Mouse (Mus musculus): ENCODE measurements around the gene Ogfod3. TPM values are rescaled to one million over a fixed set of nuclear protein-coding genes. Genes with fewer than 3 reads are reported as not detected.

Gene Ogfod3
- polyA plus RNA-seq, 2 experiments = 12.7 to 21.8 TPM

GRCm38 (mm10) chr11:121174234-121174633 is 30.3 kb downstream of the Ogfod3 start:
- no peak overlapping the region for H3K27ac ChIP-seq (replicated peaks; ENCODE audit: low read depth, low read length)
- H3K9ac ChIP-seq (ENCODE audit: low read depth, low read length, severe bottlenecking) = no peak overlapping the region
- H3K4me2 ChIP-seq (replicated peaks; ENCODE audit: low read depth, low read length, severe bottlenecking) = no peak overlapping the region
- no peak overlapping the region for H3K4me3 ChIP-seq (replicated peaks; ENCODE audit: low read length)
- DNase-seq (ENCODE audit: low spot score) (no peak), ATAC-seq (ENCODE audit: low FRiP score, low read depth) (no peak)
- no peak for TF ChIP-seq POLR2A (IDR thresholded peaks at IDR 0.05; ENCODE audit: borderline replicate concordance, extremely low read depth, insufficient read depth, insufficient read length)
- 48% methylated on average over 3 of the region's 3 CpGs for WGBS
- no peaks in the 10 kb centered on the region for H3K9me3 ChIP-seq (ENCODE audit: control insufficient read depth, low read length)
- H3K27me3 ChIP-seq (ENCODE audit: control insufficient read depth, insufficient read depth, low read length) = no peaks in the 10 kb centered on the region
- no peaks in the 10 kb centered on the region for H3K4me1 ChIP-seq (ENCODE audit: control insufficient read depth, insufficient read depth, low read length)
- H3K36me3 ChIP-seq (ENCODE audit: control insufficient read depth, insufficient read depth, low read length) = peaks cover 3% of the 10 kb centered on the region; the same call in 1 of the 2 replicates

- no peak for ATAC-seq (ENCODE audit: low FRiP score, low read depth)
- H3K9ac ChIP-seq (ENCODE audit: low read depth, low read length, severe bottlenecking) = no peak overlapping the region
- 72% methylated on average over 5 of the region's 5 CpGs for WGBS
- no peaks in the 10 kb centered on the region for H3K36me3 ChIP-seq (ENCODE audit: control insufficient read depth, insufficient read depth, low read length)
- no peak for DNase-seq (ENCODE audit: low spot score)
- no peak overlapping the region for H3K4me2 ChIP-seq (replicated peaks; ENCODE audit: low read depth, low read length, severe bottlenecking)
- H3K9me3 ChIP-seq (ENCODE audit: control insufficient read depth, low read length) = no peaks in the 10 kb centered on the region
- no peak overlapping the region for H3K27ac ChIP-seq (replicated peaks; ENCODE audit: low read depth, low read length)
- H3K4me1 ChIP-seq (ENCODE audit: control insufficient read depth, insufficient read depth, low read length) = no peaks in the 10 kb centered on the region
- H3K4me3 ChIP-seq (replicated peaks; ENCODE audit: low read length) = no peak overlapping the region
- H3K27me3 ChIP-seq (ENCODE audit: control insufficient read depth, insufficient read depth, low read length) = no peaks in the 10 kb centered on the region
- no peak for TF ChIP-seq POLR2A (IDR thresholded peaks at IDR 0.05; ENCODE audit: borderline replicate concordance, extremely low read depth, insufficient read depth, insufficient read length)
These were observed 31.3 kb downstream of the Ogfod3 start for GRCm38 (mm10) chr11:121173203-121173602.

- no peak overlapping the region for H3K27ac ChIP-seq (replicated peaks; ENCODE audit: low read depth, low read length)
- no peak overlapping the region for H3K4me2 ChIP-seq (replicated peaks; ENCODE audit: low read depth, low read length, severe bottlenecking)
- TF ChIP-seq POLR2A (IDR thresholded peaks at IDR 0.05; ENCODE audit: borderline replicate concordance, extremely low read depth, insufficient read depth, insufficient read length) = no peak
- no peaks in the 10 kb centered on the region for H3K9me3 ChIP-seq (ENCODE audit: control insufficient read depth, low read length)
- no peaks in the 10 kb centered on the region for H3K36me3 ChIP-seq (ENCODE audit: control insufficient read depth, insufficient read depth, low read length)
- no peak overlapping the region for H3K9ac ChIP-seq (ENCODE audit: low read depth, low read length, severe bottlenecking)
- DNase-seq (ENCODE audit: low spot score) (no peak), ATAC-seq (ENCODE audit: low FRiP score, low read depth) (no peak)
- no peaks in the 10 kb centered on the region for H3K27me3 ChIP-seq (ENCODE audit: control insufficient read depth, insufficient read depth, low read length)
- no peaks in the 10 kb centered on the region for H3K4me1 ChIP-seq (ENCODE audit: control insufficient read depth, insufficient read depth, low read length)
- H3K4me3 ChIP-seq (replicated peaks; ENCODE audit: low read length) = no peak overlapping the region
- 87% methylated on average over 4 of the region's 4 CpGs for WGBS
These were observed 40.8 kb downstream of the Ogfod3 start for GRCm38 (mm10) chr11:121163751-121164150.

GRCm38 (mm10) chr11:121160636-121161346 is 43.7 kb downstream of the Ogfod3 start:
- Histone ChIP-seq H3K27me3 (ENCODE audit: control insufficient read depth, insufficient read depth, low read length) (peaks cover 24% of the 10 kb centered on the region), H3K27ac (replicated peaks; ENCODE audit: low read depth, low read length) (no peak overlapping the region), H3K36me3 (ENCODE audit: control insufficient read depth, insufficient read depth, low read length) (no peaks in the 10 kb centered on the region), H3K9ac (ENCODE audit: low read depth, low read length, severe bottlenecking) (no peak overlapping the region), H3K4me3 (replicated peaks; ENCODE audit: low read length) (no peak overlapping the region), H3K9me3 (ENCODE audit: control insufficient read depth, low read length) (no peaks in the 10 kb centered on the region), H3K4me1 (ENCODE audit: control insufficient read depth, insufficient read depth, low read length) (peaks cover 4% of the 10 kb centered on the region; the same call in 1 of the 2 replicates), H3K4me2 (replicated peaks; ENCODE audit: low read depth, low read length, severe bottlenecking) (no peak overlapping the region)
- no peak for TF ChIP-seq POLR2A (IDR thresholded peaks at IDR 0.05; ENCODE audit: borderline replicate concordance, extremely low read depth, insufficient read depth, insufficient read length)
- 93% methylated on average over 26 of the region's 26 CpGs for WGBS
- DNase-seq (ENCODE audit: low spot score) (no peak), ATAC-seq (ENCODE audit: low FRiP score, low read depth) (no peak)

- H3K27me3 ChIP-seq (ENCODE audit: control insufficient read depth, insufficient read depth, low read length) = peaks cover 30% of the 10 kb centered on the region
- no peak within 1 kb of the TSS for H3K9ac ChIP-seq (ENCODE audit: low read depth, low read length, severe bottlenecking)
- TF ChIP-seq POLR2A (IDR thresholded peaks at IDR 0.05; ENCODE audit: borderline replicate concordance, extremely low read depth, insufficient read depth, insufficient read length) = no peak
- H3K4me1 ChIP-seq (ENCODE audit: control insufficient read depth, insufficient read depth, low read length) = peaks cover 4% of the 10 kb centered on the region; the same call in 1 of the 2 replicates
- H3K9me3 ChIP-seq (ENCODE audit: control insufficient read depth, low read length) = no peaks in the 10 kb centered on the region
- ATAC-seq (ENCODE audit: low FRiP score, low read depth) (no peak), DNase-seq (ENCODE audit: low spot score) (no peak)
- no peak within 1 kb of the TSS for H3K4me3 ChIP-seq (replicated peaks; ENCODE audit: low read length)
- 77% methylated on average over 5 of the region's 5 CpGs for WGBS
- no peak within 1 kb of the TSS for H3K27ac ChIP-seq (replicated peaks; ENCODE audit: low read depth, low read length)
- H3K4me2 ChIP-seq (replicated peaks; ENCODE audit: low read depth, low read length, severe bottlenecking) = no peak within 1 kb of the TSS
- H3K36me3 ChIP-seq (ENCODE audit: control insufficient read depth, insufficient read depth, low read length) = no peaks in the 10 kb centered on the region
These were observed 44.5 kb downstream of the Ogfod3 start, which contains the start of gene Uts2r for GRCm38 (mm10) chr11:121159971-121160370. Gene Uts2r, plus strand, starts transcription at chr11:121160271.

Data from limb, embryonic 14.5 days (tissue).